Mouse (Mus musculus) adrenal gland, adult 18-20 months (tissue): ENCODE data around the gene Por. TPM values are rescaled to one million over a fixed set of nuclear protein-coding genes. Genes with fewer than 3 reads are reported as not detected.
A peak's percentile ranks its signal among the peaks of the same experiment; 100 is the strongest.

Experiments used
- DNase-seq, 2 experiments: peaks; one replicate each; pipeline ENCODE4 v3.0.0; 2021 to 2022; ENCODE audit warnings: low spot score in 2 of 2
- total RNA-seq, 2 experiments: library from RNA; stranded (reverse); gene quantifications; 1 replicate in 1 of 2; 2 replicates in 1 of 2; pipeline ENCODE4 v1.2.3; 2021

Gene Por
- total RNA-seq, 2 experiments from 2014 or later, result 315 to 352 TPM

DNA sequence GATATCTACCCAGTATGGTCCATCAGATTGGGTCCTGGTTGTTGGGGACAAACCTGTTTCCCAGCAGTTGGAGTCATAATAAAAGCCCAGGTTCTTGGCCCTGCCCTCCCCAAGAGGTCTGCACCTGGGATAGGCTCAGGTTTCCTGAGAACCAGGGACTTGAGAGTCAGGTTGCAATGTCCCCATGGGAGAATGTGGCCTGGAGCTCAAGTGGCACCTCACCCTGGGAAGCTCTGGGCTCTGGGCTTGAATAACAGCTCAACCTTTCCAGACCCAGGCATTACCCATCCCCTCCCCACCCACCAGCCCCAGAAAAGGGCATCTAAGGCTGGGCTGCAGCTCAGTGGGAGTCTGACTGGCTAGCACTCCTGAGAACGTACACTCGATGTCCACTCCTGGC, 16.6 kb upstream of the Por start:
- no peak for DNase-seq

DNA sequence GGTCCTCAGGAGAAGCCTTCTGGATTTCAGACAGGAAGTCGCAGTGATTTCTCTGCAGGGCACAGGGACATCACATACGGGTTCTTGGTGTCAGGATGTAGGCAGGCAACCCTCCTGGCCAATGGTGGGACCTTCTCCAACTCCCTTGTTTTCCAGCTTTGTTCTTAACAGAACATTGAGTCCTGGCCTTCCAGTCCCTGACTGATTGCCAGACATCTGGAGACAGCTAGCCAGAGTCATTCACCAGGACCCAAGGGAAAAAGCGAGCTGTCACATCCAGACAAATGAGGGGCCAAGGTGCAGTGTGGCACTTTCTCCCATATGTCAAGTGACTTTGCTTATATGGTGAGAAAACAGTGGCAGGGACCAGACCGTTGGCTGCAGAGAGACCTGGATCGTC, 13.8 kb upstream of the Por start:
- DNase-seq, result no peak

DNA sequence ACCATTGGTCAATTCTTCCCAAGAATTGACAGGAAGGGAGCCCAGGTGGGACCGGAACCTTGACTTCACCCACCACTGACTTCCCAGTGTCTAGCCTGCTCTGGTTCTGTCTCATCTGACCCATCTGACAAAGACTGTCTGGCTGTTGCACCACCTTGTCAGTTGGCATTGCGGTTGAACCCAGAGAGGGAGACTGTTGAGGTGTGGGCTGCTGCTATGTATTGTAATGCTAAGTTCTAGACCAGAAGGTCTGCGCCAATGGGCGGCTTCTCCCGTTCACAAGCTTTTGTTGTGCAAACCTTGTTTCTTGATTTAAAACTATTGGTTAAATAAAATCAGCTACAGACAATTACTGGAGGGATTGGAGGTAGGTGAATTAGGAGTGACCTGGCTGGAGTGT, 12.7 kb upstream of the Por start:
- DNase-seq, result no peak

DNA sequence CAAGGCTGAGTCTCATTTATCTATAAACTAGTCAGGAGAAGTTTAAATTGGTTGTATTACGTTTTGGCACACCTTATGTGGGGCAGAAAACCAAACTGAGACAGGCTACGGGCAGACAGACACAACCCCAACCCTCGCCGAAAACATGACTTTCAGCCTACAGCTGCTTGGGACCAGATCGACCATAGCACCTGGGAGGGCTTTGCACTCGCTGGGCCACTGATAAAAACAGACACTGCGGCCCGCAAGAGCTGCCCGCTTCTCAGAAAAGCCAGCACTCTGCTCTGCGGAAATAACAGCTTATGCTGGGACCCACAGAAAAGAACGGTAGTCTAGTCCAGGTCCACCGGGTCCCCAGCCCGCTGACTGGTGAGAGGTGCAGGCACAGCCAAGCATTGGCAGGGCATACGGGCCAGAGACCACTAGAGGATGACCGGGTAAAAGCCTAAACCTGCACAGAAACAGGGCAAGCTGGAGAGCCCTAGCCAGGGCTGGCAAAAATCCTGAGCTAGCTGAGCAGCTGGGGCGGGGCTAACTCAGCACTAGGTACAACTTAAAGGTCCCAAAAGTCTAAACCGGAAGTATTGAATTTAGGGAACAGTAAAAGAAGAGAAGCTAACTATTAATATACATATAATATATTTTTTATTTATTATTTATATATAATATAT, 12.0 kb upstream of the Por start:
- DNase-seq, result no peak

DNA sequence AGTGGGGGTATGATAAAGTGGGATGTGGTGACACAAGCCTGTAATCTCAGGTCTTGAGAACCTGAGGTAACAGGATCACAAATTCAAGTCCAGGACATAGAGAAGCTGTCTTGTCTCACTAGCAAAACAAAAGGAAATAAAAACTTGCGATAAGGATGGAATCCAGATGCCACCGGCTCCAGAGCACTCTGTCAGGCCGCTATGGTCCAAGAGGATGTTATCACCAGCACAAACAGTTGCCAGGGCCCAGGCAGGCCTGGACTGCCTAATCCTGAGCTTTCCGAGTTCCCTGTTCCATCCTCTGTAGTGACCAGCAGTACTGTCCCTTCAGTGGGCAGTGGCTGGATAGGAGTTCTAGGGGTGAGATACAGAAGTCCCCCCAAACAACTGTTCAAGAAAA, 9.9 kb upstream of the Por start:
- DNase-seq, result no peak

DNA sequence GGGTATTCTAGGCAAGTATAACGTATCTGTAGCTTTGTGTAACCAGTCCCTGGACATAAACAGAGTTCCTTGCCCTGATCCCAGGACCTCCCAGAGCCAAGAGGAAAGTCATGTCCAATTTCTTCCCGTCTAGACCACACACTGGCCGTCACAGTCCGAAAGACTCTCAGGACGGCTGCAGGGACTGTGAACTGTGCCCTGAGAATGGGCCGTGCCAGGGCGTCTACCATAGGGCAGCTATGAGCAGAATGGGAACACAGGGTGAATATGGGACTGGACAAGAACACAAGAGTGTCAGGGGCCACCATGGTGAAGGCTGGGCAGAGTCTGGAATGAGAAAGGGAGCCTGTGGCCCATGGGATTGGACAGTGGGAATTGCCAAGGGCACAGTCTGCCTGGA, 9.3 kb upstream of the Por start:
- no peak for DNase-seq

DNA sequence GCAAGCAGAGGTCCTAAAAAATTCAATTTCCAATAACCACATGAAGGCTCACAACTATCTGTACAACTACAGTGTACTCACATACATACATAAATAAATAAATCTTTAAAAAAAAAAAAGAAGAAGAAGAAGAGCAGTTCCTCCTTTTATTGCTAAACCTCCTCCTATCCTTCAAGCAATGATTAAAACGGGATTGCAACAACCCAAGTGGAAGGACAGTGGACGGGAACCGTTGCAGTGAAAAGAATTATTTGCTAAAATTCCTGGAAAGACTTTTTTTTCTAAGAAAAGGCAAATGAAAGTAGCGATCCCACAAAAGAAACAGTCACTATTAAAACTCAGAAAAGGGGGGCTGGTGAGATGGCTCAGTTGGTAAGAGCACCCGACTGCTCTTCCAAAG, 2.9 kb upstream of the Por start:
- no peak for DNase-seq

DNA sequence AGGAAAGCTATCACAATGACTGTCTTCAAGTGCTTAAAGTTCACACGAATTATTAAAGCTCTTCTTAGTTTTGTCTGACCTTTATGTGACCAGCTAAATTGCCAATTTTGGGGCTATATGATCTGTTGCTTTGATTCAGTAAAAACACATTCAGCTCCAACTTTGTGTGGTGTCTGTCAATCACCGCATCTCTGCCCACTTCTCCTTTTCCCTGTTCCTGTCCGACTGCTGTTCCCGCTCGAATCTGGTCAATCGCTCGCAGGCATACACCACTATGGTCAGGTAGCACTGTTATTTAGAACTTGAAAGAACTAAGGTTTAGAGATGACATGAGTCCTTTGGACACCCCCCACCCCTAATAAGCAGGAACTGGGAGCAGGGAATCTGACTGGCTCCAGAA, 1.8 kb upstream of the Por start:
- no peak for DNase-seq

DNA sequence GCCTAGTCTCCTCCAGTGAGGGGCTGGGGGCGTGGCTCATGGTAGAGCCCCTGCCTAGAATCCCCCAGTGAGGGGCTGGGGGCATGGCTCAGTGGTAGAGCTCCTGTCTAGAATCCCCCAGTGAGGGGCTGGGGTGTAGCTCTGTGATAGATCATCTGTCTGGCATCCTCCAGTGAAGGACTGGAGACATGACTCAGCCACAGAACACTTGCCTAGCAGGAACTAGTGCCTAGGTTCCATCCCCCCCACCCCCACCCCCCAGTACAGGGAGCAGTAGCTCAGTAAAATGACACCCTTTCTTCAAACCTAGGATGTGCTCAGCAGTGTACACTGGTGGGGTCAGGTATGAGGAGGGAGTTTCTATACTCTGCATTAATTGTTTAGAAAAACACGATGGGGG, 1.0 kb downstream of the Por start:
- DNase-seq, result no peak

DNA sequence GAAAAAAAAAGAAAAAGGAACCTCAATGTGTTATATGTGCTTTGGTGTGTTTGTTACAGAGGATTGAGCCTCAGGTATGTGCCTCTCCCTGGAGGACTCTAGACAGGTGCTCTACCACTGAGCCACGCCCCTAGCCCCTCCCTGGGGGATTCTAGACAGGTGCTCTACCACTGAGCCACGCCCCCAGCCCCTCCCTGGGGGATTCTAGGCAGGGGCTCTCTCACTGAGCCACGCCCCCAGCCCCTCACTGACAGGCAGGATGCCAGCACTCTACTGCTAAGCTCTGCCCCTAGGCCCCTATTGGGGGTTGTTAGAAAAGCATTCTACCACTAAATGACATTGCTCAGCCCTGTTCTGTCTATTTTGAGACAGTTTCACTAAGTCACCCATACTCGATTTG, 2.7 kb downstream of the Por start:
- no peak for DNase-seq

DNA sequence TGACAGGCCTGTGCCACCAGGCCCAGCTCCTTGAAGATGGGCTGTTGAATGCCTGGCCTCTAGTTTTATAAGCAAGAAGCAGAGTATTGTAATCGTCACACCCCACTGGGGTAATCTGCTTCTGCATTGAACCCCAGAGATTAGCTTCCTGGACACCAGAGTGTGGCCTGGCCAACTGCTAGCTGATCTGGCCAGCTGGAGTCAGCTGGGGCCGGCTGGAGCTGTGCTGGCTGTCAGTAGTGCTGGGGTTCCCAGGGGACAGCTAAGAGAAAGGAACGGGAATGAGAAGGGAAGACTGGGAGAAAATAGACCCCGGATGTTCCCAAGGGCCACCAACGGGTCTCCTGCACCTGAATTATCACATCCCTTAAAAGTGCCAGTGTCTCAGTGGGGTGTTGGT, 3.1 kb downstream of the Por start:
- DNase-seq, result no peak

DNA sequence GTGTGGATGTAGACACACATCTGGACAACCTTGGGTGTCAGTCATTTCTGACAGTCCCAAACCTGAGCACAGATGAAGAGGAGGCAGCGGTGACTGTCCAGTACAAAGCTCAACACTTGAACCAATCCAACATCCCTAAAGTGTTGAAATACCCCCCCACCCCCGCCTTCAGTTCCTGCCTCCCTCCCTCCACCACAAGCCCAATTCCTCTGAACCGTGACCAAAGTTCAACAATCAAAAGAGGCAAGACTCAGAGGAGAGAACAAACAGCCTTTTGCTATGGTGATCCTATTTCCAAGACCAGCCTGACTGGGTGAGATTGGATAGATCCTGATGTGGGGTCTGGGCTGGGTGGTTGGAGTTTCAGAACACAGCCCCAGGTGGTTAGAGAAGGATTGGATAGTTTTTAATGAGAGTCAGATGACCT, 4.5 kb downstream of the Por start:
- no peak for DNase-seq

DNA sequence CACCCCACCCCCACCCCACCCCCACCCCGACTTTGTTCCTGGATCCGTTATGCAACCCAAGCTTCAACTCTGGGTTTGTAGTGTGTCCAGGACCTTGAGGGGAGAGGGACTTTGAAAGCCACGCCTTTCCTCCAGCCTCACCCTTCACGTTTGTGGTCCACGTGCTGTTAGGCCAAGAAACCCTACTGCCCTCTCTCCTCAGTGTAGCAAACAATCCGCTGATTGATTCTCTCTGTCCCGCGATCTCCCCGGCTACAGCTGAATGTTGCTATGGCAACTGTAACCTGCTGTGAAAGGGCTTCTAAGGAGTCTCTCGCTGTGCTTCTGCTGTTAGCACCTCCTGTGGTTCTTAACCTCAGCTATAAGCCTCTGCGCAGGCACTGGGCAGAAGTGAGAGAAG, 5.0 kb downstream of the Por start:
- DNase-seq, result peak; percentile 55 to 67

DNA sequence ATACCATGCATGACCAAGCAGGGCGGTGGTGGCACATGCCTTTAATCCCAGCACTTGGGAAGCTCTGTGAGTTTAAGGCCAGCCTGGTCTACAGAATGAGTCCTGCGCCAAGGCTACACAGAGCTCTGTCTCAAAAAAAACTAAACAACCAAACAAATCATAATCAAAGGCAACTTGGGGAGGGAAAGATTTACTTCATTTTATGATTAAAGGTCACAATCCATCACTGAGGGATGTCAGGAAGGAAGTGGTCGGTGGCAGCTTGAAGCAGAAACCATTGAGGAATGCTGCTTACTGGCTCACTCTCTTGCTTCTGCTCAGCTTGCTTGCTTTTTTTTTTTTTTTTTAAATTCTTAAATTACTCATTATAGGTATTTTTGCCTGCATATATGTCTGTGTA, 6.9 kb downstream of the Por start:
- no peak for DNase-seq

DNA sequence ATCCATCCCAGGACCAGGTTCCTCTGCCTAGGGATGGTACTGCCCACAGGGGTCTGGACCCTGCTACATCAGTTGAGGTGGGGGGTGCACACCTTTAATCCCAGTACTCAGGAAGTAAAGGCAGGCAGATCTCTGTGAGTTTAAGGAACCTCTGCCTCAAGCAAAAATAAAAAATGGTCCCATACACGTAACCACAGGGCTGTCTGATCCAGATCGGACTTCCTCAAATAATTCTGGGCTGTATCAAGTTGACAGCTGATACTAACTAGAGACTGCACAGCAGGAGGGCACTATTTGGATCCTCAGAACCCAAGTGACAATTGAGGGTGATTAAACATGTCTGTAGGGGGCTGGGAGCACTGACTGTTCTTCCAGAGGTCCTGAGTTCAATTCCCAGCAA, 7.4 kb downstream of the Por start:
- DNase-seq, result no peak

DNA sequence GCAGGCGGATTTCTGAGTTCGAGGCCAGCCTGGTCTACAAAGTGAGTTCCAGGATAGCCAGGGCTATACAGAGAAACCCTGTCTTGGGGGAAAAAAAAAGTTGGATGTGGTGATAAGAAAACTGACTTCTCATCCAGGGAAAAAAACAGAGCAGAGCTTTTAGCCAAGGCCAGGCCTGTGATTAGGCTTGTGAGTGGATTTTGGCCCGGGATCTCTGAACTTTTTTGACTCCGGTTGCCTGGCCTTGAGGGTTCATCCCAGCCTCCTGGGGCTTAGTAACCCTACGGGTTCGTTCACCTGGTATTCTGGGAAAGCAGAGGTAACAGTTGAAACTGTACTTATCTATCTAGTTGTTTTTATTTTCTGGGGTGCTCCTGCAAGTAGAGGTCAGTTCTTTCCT, 8.6 kb downstream of the Por start:
- no peak for DNase-seq

DNA sequence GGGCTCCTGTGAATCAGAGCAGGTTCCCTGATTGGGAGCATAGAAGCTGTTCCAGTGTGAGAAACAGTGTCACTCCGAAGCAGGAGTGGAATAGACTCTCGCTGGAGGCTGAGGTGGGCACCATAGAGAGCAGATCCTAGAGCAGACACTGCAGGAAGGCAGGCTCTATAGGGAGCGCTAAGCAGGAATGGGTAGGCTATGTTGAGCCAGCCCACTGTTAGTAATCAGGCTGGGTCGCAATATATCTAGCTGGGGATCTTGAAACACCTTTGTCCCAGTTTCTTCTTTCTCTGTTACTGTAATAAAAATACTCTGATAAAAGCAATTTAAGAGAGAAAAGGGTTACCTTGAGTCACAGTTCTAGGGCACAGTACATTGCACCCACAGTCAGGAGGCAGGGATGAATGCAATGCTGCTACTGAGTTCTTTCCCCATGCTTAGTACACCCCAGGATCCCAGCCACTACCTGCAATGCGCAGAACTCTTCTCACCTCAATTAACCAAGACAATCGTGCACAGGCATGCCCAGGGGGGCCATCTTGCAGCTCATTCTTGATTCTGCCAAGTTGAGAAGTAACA, 11.2 kb downstream of the Por start:
- no peak for DNase-seq

DNA sequence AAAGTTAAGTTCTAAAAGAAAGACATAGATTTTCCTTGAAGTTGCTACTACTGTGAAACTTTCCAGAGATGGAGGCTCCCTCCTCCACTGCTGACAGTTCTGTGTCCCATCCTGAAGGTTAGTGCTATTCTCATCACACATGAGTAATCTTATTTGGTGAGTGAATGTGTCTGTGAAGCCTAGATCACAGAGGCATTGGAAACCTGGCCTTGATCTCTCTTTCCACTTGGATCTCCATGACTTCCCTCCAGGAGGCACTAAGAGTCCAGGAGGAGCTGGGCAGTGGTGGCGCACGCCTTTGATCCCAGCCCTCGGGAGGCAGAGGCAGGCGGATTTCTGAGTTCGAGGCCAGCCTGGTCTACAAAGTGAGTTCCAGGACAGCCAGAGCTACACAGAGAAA, 12.2 kb downstream of the Por start:
- DNase-seq, result no peak

DNA sequence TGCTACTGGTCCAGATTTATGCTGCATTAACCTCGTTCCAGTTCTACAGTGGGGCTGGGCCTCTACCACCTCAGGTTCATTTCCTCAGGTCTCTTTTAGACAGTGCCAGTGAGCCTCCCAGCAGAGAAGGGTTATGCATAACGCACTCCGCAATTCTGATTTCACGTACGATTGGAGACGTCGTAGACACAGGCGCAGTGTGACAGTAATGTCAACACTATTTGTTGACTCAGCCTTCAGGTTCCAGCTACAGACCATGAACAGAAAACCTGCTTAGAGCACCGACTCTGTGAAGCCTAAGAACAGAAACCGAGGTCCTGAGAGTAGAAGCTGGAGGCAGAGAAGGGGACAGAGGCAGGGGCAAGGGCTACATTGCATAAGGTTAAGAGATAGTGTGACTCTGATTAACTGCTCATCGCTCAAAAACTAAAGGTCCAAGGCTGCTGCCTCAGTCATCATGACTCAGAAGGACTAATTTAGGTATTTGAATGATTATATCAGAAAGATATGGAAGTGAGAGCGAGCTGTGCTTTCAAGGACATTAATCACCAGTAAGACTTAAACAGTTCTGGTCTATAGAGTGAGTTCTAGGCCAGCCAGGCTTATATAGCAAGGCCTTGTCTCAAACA, 13.2 kb downstream of the Por start:
- DNase-seq, result no peak

DNA sequence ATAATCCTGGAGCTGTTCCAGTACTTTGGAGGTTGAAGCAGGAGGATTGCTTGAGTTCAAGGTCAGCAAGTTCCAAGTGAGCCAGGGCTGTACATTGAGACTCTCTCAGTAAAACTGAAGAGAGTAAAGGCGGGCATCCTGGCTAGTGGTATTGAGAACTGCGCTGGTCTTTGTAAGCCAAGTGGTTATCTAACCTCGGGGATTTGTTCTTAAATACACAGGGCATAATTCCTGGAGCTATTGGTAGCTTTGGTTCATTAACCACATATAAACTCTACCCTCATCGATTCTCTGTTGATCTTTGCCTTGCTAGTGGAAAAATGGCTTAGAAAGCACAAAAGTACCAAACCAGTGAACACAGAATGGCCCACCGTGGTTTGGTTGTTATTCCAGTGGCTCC, 20.6 kb downstream of the Por start:
- no peak for DNase-seq

DNA sequence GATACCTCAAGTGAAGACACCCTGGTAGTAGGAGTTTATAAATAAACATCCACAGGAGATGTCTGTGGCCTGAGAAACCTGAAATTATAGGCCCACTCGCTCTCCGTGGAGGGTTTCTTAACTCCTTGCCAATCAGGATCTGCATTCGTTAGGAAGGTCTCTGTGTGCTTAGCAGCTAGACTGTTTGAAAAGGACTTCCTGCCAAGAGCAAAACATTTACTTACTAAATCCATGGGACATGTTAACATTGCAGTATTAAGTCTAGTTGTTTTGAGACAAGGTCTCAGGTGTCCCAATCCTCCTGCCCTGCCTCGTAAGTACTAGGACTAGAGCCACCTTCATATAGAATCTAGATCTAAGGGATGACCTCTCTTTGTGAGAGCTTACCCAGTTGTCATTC, 21.4 kb downstream of the Por start:
- no peak for DNase-seq

DNA sequence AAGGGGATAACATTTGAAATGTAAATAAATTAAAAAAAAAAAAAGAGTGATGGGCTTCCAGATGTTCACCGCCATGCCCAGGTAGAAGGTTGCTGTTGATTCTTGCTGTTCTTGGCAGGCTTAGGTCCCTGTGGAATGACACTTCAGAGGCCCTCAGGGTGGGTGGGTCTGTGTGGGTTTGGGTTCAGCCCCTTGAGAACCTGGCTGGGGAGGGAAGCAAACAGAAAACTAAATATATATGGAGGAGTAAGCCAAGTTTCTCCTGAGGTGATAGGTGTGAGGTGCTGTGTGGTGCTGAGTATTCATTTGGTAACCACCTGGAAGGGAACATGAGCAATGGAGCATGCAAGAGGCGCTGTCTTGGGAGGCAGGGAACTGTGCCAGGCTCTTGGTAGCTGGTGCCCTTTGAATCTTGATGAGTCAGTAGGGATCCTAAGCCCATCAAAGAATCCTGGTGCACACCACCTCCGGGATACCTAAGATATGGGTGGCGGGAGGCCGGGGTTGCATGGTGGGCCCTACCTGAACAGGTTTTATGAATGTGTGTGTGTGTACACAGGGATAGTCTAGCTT, 23.5 kb downstream of the Por start:
- no peak for DNase-seq

DNA sequence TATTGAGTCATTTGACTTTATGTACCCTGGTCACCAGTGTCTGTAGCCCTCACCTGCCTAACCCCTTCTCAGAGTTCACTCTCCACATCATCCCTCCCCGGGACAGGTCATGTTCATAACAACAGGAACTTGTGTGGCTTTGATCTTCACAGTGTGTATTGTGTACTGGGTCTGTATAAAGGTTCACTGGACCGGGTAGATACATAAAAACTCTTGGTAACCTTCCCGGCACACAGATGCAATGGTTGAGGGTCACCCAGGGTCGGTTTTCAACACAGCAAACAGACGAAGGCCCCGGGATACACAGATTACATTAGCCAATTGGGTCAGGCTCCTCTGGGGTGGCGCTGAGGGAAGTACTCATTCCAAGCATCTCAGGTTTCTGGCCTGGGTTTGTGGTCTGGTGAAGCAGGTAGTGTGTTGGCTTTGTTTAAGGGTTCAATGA, 25.5 kb downstream of the Por start:
- DNase-seq, result no peak
